Mouse (Mus musculus): ENCODE data around the gene Larp4. TPM values are rescaled to one million over a fixed set of nuclear protein-coding genes. Genes with fewer than 3 reads are reported as not detected.
"Not testable (repeated sequence)": the region's sequence is repeated elsewhere in the genome, so short reads cannot be mapped to it uniquely, and the experiment has no call there.

Gene Larp4
- total RNA-seq (2022) = 10 to 100 TPM; 47.8 to 60.3 (median 53.4) TPM

GRCm38 (mm10) chr15:99969765-99970164 is at the start of gene Larp4:
TSS of gene Larp4 (plus strand) at chr15:99970065.
- DNase-seq (ENCODE audit: low spot score in 2 of 2) = not testable (repeated sequence)

GRCm38 (mm10) chr15:99931231-99931630 is 38.6 kb upstream of the Larp4 start:
- DNase-seq (ENCODE audit: low spot score in 2 of 2) = no peak

GRCm38 (mm10) chr15:99934501-99934900 is 35.4 kb upstream of the Larp4 start:
- no peak for DNase-seq (ENCODE audit: low spot score in 2 of 2)

GRCm38 (mm10) chr15:99936659-99937058 is 33.2 kb upstream of the Larp4 start:
- DNase-seq (ENCODE audit: low spot score in 2 of 2) = no peak

GRCm38 (mm10) chr15:99937841-99938240 is 32.0 kb upstream of the Larp4 start:
- no peak for DNase-seq (ENCODE audit: low spot score in 2 of 2)

GRCm38 (mm10) chr15:99940426-99940825 is 29.4 kb upstream of the Larp4 start:
- no peak for DNase-seq (ENCODE audit: low spot score in 2 of 2)

GRCm38 (mm10) chr15:99940970-99941630 is 28.8 kb upstream of the Larp4 start:
- no peak for DNase-seq (ENCODE audit: low spot score in 2 of 2)

- DNase-seq (ENCODE audit: low spot score in 2 of 2) = no peak
These were observed 14.5 kb upstream of the Larp4 start for GRCm38 (mm10) chr15:99955324-99955723.

GRCm38 (mm10) chr15:99965103-99965775 is 4.6 kb upstream of the Larp4 start:
- DNase-seq (ENCODE audit: low spot score in 2 of 2) = no peak

GRCm38 (mm10) chr15:99966961-99967360 is 2.9 kb upstream of the Larp4 start, which contains the start of gene Fam186a:
TSS of gene Fam186a (minus strand) at chr15:99967061.
- no peak for DNase-seq (ENCODE audit: low spot score in 2 of 2)

- DNase-seq (ENCODE audit: low spot score in 2 of 2) = no peak
These were observed 741 bp downstream of the Larp4 start for GRCm38 (mm10) chr15:99970606-99971005.

GRCm38 (mm10) chr15:99972361-99972988 is 2.6 kb downstream of the Larp4 start:
- peak; percentile 92 to 95 for DNase-seq (ENCODE audit: low spot score in 2 of 2)

- peak in 1 of 2 experiments; percentile 5 for DNase-seq (ENCODE audit: low spot score in 2 of 2)
These were observed 3.4 kb downstream of the Larp4 start for GRCm38 (mm10) chr15:99972989-99973911.

- DNase-seq (ENCODE audit: low spot score in 2 of 2) = no peak
These were observed 4.8 kb downstream of the Larp4 start for GRCm38 (mm10) chr15:99974476-99975220.

- not testable (repeated sequence) for DNase-seq (ENCODE audit: low spot score in 2 of 2)
These were observed 6.3 kb downstream of the Larp4 start for GRCm38 (mm10) chr15:99976121-99976520.

- DNase-seq (ENCODE audit: low spot score in 2 of 2) = no peak
These were observed 9.4 kb downstream of the Larp4 start for GRCm38 (mm10) chr15:99979266-99979665.

- no peak for DNase-seq (ENCODE audit: low spot score in 2 of 2)
These were observed 9.8 kb downstream of the Larp4 start for GRCm38 (mm10) chr15:99979715-99980114.

- DNase-seq (ENCODE audit: low spot score in 2 of 2) = no peak
These were observed 23.2 kb downstream of the Larp4 start for GRCm38 (mm10) chr15:99993100-99993499.

GRCm38 (mm10) chr15:99997114-99997804 is 27.4 kb downstream of the Larp4 start:
- DNase-seq (ENCODE audit: low spot score in 2 of 2) = no peak

- no peak for DNase-seq (ENCODE audit: low spot score in 2 of 2)
These were observed 29.5 kb downstream of the Larp4 start for GRCm38 (mm10) chr15:99999390-99999789.

Measured in layer of hippocampus, adult 8-10 months (tissue).